Mouse (Mus musculus) thymus, postnatal 10 days (tissue): ENCODE results near the gene Efr3b.

Source experiments
- DNase-seq, 2 experiments: peaks; one replicate each; pipeline ENCODE4 v3.0.0; 2021; ENCODE audit warnings: low spot score in 2 of 2

Efr3b gene

GRCm38 (mm10) chr12:4037511-4037910, 1.2 kb downstream of the Efr3b start:
- no peak for DNase-seq

- no peak for DNase-seq
Observed at GRCm38 (mm10) chr12:4036157-4036556, 2.6 kb downstream of the Efr3b start.

GRCm38 (mm10) chr12:4029064-4029463, 9.7 kb downstream of the Efr3b start:
- DNase-seq = no peak

- DNase-seq = no peak
Observed at GRCm38 (mm10) chr12:4028516-4028915, 10.2 kb downstream of the Efr3b start.

GRCm38 (mm10) chr12:4024356-4024755, 14.4 kb downstream of the Efr3b start:
- DNase-seq = no peak

- DNase-seq = no peak
Observed at GRCm38 (mm10) chr12:4023501-4023900, 15.2 kb downstream of the Efr3b start.

GRCm38 (mm10) chr12:4022845-4023244, 15.9 kb downstream of the Efr3b start:
- DNase-seq = no peak

GRCm38 (mm10) chr12:4020505-4020904, 18.2 kb downstream of the Efr3b start:
- DNase-seq = no peak

- DNase-seq = no peak
Observed at GRCm38 (mm10) chr12:4016321-4016720, 22.4 kb downstream of the Efr3b start.

GRCm38 (mm10) chr12:4015741-4016140, 23.0 kb downstream of the Efr3b start:
- no peak for DNase-seq

GRCm38 (mm10) chr12:4015255-4015654, 23.5 kb downstream of the Efr3b start:
- DNase-seq = no peak

- no peak for DNase-seq
Observed at GRCm38 (mm10) chr12:4011715-4012114, 27.0 kb downstream of the Efr3b start.

- no peak for DNase-seq
Observed at GRCm38 (mm10) chr12:4011301-4011700, 27.4 kb downstream of the Efr3b start.

- DNase-seq = no peak
Observed at GRCm38 (mm10) chr12:4008731-4009130, 30.0 kb downstream of the Efr3b start.

GRCm38 (mm10) chr12:4007766-4008165, 30.9 kb downstream of the Efr3b start:
- DNase-seq = no peak

- DNase-seq = no peak
Observed at GRCm38 (mm10) chr12:4007181-4007580, 31.5 kb downstream of the Efr3b start.

- DNase-seq = no peak
Observed at GRCm38 (mm10) chr12:4006079-4006478, 32.6 kb downstream of the Efr3b start.

- DNase-seq = no peak
Observed at GRCm38 (mm10) chr12:4004648-4005047, 34.1 kb downstream of the Efr3b start.

GRCm38 (mm10) chr12:4000406-4000805, 38.3 kb downstream of the Efr3b start:
- DNase-seq = no peak

GRCm38 (mm10) chr12:3996749-3997148, 42.0 kb downstream of the Efr3b start:
- DNase-seq = no peak

- no peak for DNase-seq
Observed at GRCm38 (mm10) chr12:3991047-3991446, 47.7 kb downstream of the Efr3b start.

- no peak for DNase-seq
Observed at GRCm38 (mm10) chr12:3989943-3990342, 48.8 kb downstream of the Efr3b start.

- no peak for DNase-seq
Observed at GRCm38 (mm10) chr12:3984446-3984845, 54.3 kb downstream of the Efr3b start.

- DNase-seq = peak; percentile 36 to 80
Observed at GRCm38 (mm10) chr12:3983736-3984135, 55.0 kb downstream of the Efr3b start.

GRCm38 (mm10) chr12:3982257-3982656, 56.5 kb downstream of the Efr3b start:
- DNase-seq = no peak
